27 mouse cellular contexts compared by ENCODE assay signal in the genomic region with DNA sequence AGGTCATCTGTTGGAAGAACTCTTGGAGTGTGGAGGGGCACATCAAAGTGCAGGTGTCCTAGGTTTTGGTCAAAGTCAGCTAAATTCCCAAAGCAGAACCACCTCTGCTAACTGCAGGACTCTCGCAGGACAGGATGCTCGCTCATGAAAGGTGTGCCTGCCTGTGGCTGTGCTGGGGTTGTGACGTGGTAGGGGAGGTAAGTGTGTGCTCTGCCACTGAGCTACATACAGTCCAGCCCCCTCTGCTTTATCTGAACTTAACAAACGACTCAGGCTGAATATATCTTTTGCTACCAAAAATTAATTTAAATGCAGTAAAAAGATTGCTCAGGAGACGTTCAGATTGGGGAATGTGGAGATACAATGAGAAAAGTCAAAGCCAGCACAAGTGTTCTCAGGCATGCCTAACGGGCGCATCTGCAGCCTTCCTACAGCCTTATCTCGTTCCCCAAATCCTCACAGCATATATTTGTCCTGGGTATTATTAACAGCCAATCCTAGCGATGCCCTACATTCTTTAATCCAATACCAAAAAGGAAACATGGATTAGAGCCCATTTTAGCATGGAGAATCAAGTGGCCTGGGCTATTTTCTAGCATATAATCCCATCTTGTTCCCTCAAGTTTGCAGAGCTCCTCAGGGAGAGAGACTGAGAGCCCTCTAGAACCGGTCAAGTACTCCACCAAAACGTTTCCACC. TPM values are rescaled to one million over a fixed set of nuclear protein-coding genes. Genes with fewer than 3 reads are reported as not detected.
DNase-seq lines count a peak whose midpoint lies in the region; ATAC-seq and TF ChIP-seq lines count a peak whose summit lies in the region.
"Had no signal": no experiment of that assay in that cellular context is flagged by ENCODE, and none has a peak within 500 bp of the region (broad histone marks: within the 10 kb centered on the region; RNA-seq: fewer than 3 reads in every experiment).

No protein-coding gene starts in this region.

- no peaks in the 10 kb centered on the region for H3K27me3 ChIP-seq in heart, embryonic 12.5 days (replicated peaks)
- no peaks in the 10 kb centered on the region for H3K27me3 ChIP-seq in heart, embryonic 11.5 days (ENCODE audit: control insufficient read depth, insufficient read depth, low read length)
- H3K27me3 ChIP-seq in forebrain, embryonic 12.5 days, result no peaks in the 10 kb centered on the region
- H3K27me3 ChIP-seq: embryonic facial prominence, embryonic 12.5 days; forebrain, embryonic 15.5 days; kidney, embryonic 15.5 days; lung, embryonic 15.5 days; midbrain, embryonic 12.5 days had no signal

- H3K36me3 ChIP-seq in heart, embryonic 12.5 days, result no peaks in the 10 kb centered on the region
- no peaks in the 10 kb centered on the region for H3K36me3 ChIP-seq in heart, embryonic 11.5 days (ENCODE audit: control insufficient read depth, insufficient read depth, low read length)
- no peaks in the 10 kb centered on the region for H3K36me3 ChIP-seq in forebrain, embryonic 12.5 days (replicated peaks)
- H3K36me3 ChIP-seq: embryonic facial prominence, embryonic 12.5 days; forebrain, embryonic 15.5 days; kidney, embryonic 15.5 days; lung, embryonic 15.5 days; midbrain, embryonic 12.5 days had no signal

- H3K9me3 ChIP-seq in heart, embryonic 12.5 days (replicated peaks), result no peaks in the 10 kb centered on the region
- no peaks in the 10 kb centered on the region for H3K9me3 ChIP-seq in heart, embryonic 11.5 days (replicated peaks; ENCODE audit: control insufficient read depth, low read length)
- no peaks in the 10 kb centered on the region for H3K9me3 ChIP-seq in forebrain, embryonic 12.5 days
- H3K9me3 ChIP-seq: embryonic facial prominence, embryonic 12.5 days; forebrain, embryonic 15.5 days; kidney, embryonic 15.5 days; lung, embryonic 15.5 days; midbrain, embryonic 12.5 days had no signal

- 57% methylated on average over 11 of the region's 11 CpGs for WGBS in heart, embryonic 12.5 days
- WGBS in heart, embryonic 11.5 days (ENCODE audit: insufficient replicate concordance), result 56% methylated on average over 11 of the region's 11 CpGs
- WGBS in forebrain, embryonic 12.5 days, result 79% methylated on average over 11 of the region's 11 CpGs

- peaks cover 36% of the 10 kb centered on the region for H3K4me1 ChIP-seq in heart, embryonic 12.5 days (replicated peaks)
- no peaks in the 10 kb centered on the region for H3K4me1 ChIP-seq in heart, embryonic 11.5 days (ENCODE audit: control insufficient read depth, insufficient read depth, low read length)
- H3K4me1 ChIP-seq in cortical plate, adult 2 months (ENCODE audit: control insufficient read depth, insufficient read depth, low read length), result peaks cover 19% of the 10 kb centered on the region
- peaks cover 11% of the 10 kb centered on the region for H3K4me1 ChIP-seq in forebrain, embryonic 12.5 days

- no peak overlapping the region for H3K4me2 ChIP-seq in heart, embryonic 12.5 days
- no peak overlapping the region for H3K4me2 ChIP-seq in heart, embryonic 11.5 days
- no peak overlapping the region for H3K4me2 ChIP-seq in forebrain, embryonic 12.5 days
- H3K4me2 ChIP-seq: embryonic facial prominence, embryonic 12.5 days; forebrain, embryonic 15.5 days; kidney, embryonic 15.5 days; lung, embryonic 15.5 days; midbrain, embryonic 12.5 days had no signal

- 0 out of 2 replicates have a peak overlapping the region, but pooled peaks have one; percentile 29 for H3K9ac ChIP-seq in heart, embryonic 12.5 days
- H3K9ac ChIP-seq in heart, embryonic 11.5 days (ENCODE audit: low read depth, low read length), result no peak overlapping the region
- H3K9ac ChIP-seq in forebrain, embryonic 12.5 days, result no peak overlapping the region
- H3K9ac ChIP-seq: embryonic facial prominence, embryonic 12.5 days; forebrain, embryonic 15.5 days; kidney, embryonic 15.5 days; lung, embryonic 15.5 days; midbrain, embryonic 12.5 days had no signal

- DNase-seq in layer of hippocampus, adult 2 months (ENCODE audit: low spot score in 2 of 2), result no peak
- no peak for DNase-seq in layer of hippocampus, adult 11-12 months (ENCODE audit: low spot score)
- DNase-seq in brain, adult 2 months (ENCODE audit: low read depth, low spot score), result peak; percentile 57
- DNase-seq in gastrocnemius, adult 8-10 months (ENCODE audit: low spot score in 2 of 2), result no peak
- DNase-seq: adrenal gland, postnatal 14 days; cerebellum, adult 9-10 months; cerebellum, postnatal 36 days; embryo, embryonic 11 days; gastrocnemius, postnatal 25 days; heart, adult 11 months; kidney, adult 18-20 months; kidney, postnatal 25 days; liver; thymus, postnatal 4 days had no signal

- ATAC-seq in heart, embryonic 12.5 days (ENCODE audit: insufficient number of reproducible peaks, low FRiP score), result no peak
- no peak for ATAC-seq in heart, embryonic 11.5 days (replicated peaks; ENCODE audit: insufficient number of reproducible peaks, low FRiP score, low TSS enrichment)
- no peak for ATAC-seq in forebrain, embryonic 12.5 days (ENCODE audit: low FRiP score)
- ATAC-seq: CD4-positive, CD25-positive, alpha-beta regulatory T cell, adult 4 months; forebrain, embryonic 15.5 days; hindbrain, embryonic 16.5 days had no signal

- no peak overlapping the region for H3K27ac ChIP-seq in heart, embryonic 12.5 days (ENCODE audit: poor library complexity, severe bottlenecking)
- no peak overlapping the region for H3K27ac ChIP-seq in heart, embryonic 11.5 days (ENCODE audit: low read depth, low read length)
- H3K27ac ChIP-seq in layer of hippocampus, adult 2 months, result peak overlapping the region; percentile 53; the same call in 1 of the 2 replicates
- H3K27ac ChIP-seq in cortical plate, adult 2 months (ENCODE audit: insufficient read depth, low read length), result no peak overlapping the region
- H3K27ac ChIP-seq in forebrain, embryonic 12.5 days, result no peak overlapping the region
- H3K27ac ChIP-seq: embryonic facial prominence, embryonic 12.5 days; forebrain, embryonic 15.5 days; kidney, embryonic 15.5 days; lung, embryonic 15.5 days; midbrain, embryonic 12.5 days had no signal

- 0 out of 2 replicates have a peak, but pooled peaks have one; percentile 16 for TF ChIP-seq POLR2A in cortical plate, adult 2 months (IDR thresholded peaks at IDR 0.05; ENCODE audit: extremely low read depth, insufficient read depth, low read length)

- no peak overlapping the region for H3K4me3 ChIP-seq in heart, embryonic 12.5 days
- H3K4me3 ChIP-seq in heart, embryonic 11.5 days (ENCODE audit: low read depth, low read length), result no peak overlapping the region
- H3K4me3 ChIP-seq in layer of hippocampus, adult 2 months, result no peak overlapping the region
- no peak overlapping the region for H3K4me3 ChIP-seq in cortical plate, adult 2 months (ENCODE audit: insufficient read depth, low read length)
- no peak overlapping the region for H3K4me3 ChIP-seq in forebrain, embryonic 12.5 days (replicated peaks)
- H3K4me3 ChIP-seq: embryonic facial prominence, embryonic 12.5 days; forebrain, embryonic 15.5 days; kidney, embryonic 15.5 days; lung, embryonic 15.5 days; midbrain, embryonic 12.5 days had no signal

- no peak for TF ChIP-seq CTCF in layer of hippocampus, adult 2 months (conservative IDR thresholded peaks at IDR 0.05)
- no peak for TF ChIP-seq CTCF in cortical plate, adult 2 months (IDR thresholded peaks at IDR 0.05; ENCODE audit: extremely low read depth, insufficient read depth, low read length)

RNA-seq across cellular contexts. Expression of a gene that starts 17.9 kb away (rescaled TPM):
- 30.8 and 31.1 TPM in 2 replicates for polyA plus RNA-seq in heart, embryonic 12.5 days (2016; fragmentation: Nextera tagmentation; extraction: Ambion mirVana)
- 20.6 and 26.1 TPM in 2 replicates for polyA plus RNA-seq in heart, embryonic 11.5 days (2014; fragmentation: Nextera tagmentation; extraction: Ambion mirVana)
- total RNA-seq in layer of hippocampus, adult 2 months (2021), result 100 to 1,000 TPM; 550 to 603 TPM
- 709 and 713 TPM in 2 replicates for polyA plus RNA-seq in cortical plate, adult 2 months (2012; rRNA removed)
- 68.5 and 73.5 TPM in 2 replicates for polyA plus RNA-seq in forebrain, embryonic 12.5 days (2016; fragmentation: Nextera tagmentation; extraction: Ambion mirVana)
- 1 to 10 TPM; 2.0 to 2.6 (median 2.1) TPM for total RNA-seq in gastrocnemius, adult 8-10 months (2022)

RNA-seq across cellular contexts. Expression of a gene that starts 44.9 kb away (rescaled TPM):
- polyA plus RNA-seq in heart, embryonic 12.5 days (2016; fragmentation: Nextera tagmentation; extraction: Ambion mirVana), result 0.63 and 0.98 TPM in 2 replicates
- 0.57 and 0.84 TPM in 2 replicates for polyA plus RNA-seq in heart, embryonic 11.5 days (2014; fragmentation: Nextera tagmentation; extraction: Ambion mirVana)
- 1 to 10 TPM in 1 of 2 experiments, not detected in 1; 2.0 TPM for total RNA-seq in layer of hippocampus, adult 2 months (2021)
- polyA plus RNA-seq in cortical plate, adult 2 months (2012; rRNA removed), result 0.11 and 0.35 TPM in 2 replicates
- polyA plus RNA-seq in forebrain, embryonic 12.5 days (2016; fragmentation: Nextera tagmentation; extraction: Ambion mirVana), result 0.15 and 0.45 TPM in 2 replicates
- total RNA-seq in gastrocnemius, adult 8-10 months (2022), result not detected
- total RNA-seq: adrenal gland, postnatal 14 days; gastrocnemius, postnatal 25 days; megakaryocyte, adult 5-6 weeks; monocyte, adult 5-6 weeks had no signal

RNA-seq across cellular contexts. Expression of a gene that starts 46.8 kb away (rescaled TPM):
- 62.0 and 64.4 TPM in 2 replicates for polyA plus RNA-seq in heart, embryonic 12.5 days (2016; fragmentation: Nextera tagmentation; extraction: Ambion mirVana)
- 21.5 and 24.2 TPM in 2 replicates for polyA plus RNA-seq in heart, embryonic 11.5 days (2014; fragmentation: Nextera tagmentation; extraction: Ambion mirVana)
- total RNA-seq in layer of hippocampus, adult 2 months (2021), result 10 to 100 TPM; 14.5 to 14.9 TPM
- 27.1 and 29.0 TPM in 2 replicates for polyA plus RNA-seq in cortical plate, adult 2 months (2012; rRNA removed)
- polyA plus RNA-seq in forebrain, embryonic 12.5 days (2016; fragmentation: Nextera tagmentation; extraction: Ambion mirVana), result 24.6 and 27.3 TPM in 2 replicates
- 1 to 10 TPM; 3.8 to 6.3 (median 5.4) TPM for total RNA-seq in gastrocnemius, adult 8-10 months (2022)

RNA-seq across cellular contexts. Expression of a gene that starts 53.5 kb away (rescaled TPM):
- polyA plus RNA-seq in heart, embryonic 12.5 days (2016; fragmentation: Nextera tagmentation; extraction: Ambion mirVana), result 4.2 and 5.2 TPM in 2 replicates
- 3.7 and 5.7 TPM in 2 replicates for polyA plus RNA-seq in heart, embryonic 11.5 days (2014; fragmentation: Nextera tagmentation; extraction: Ambion mirVana)
- total RNA-seq in layer of hippocampus, adult 2 months (2021), result 1 to 10 TPM; 5.9 to 6.4 TPM
- polyA plus RNA-seq in cortical plate, adult 2 months (2012; rRNA removed), result 5.4 and 6.6 TPM in 2 replicates
- 3.9 and 5.3 TPM in 2 replicates for polyA plus RNA-seq in forebrain, embryonic 12.5 days (2016; fragmentation: Nextera tagmentation; extraction: Ambion mirVana)
- total RNA-seq in gastrocnemius, adult 8-10 months (2022), result 1 to 10 TPM; 1.4 to 3.8 (median 2.3) TPM

RNA-seq across cellular contexts. Expression of a gene that starts 53.7 kb away (rescaled TPM):
- polyA plus RNA-seq in heart, embryonic 12.5 days (2016; fragmentation: Nextera tagmentation; extraction: Ambion mirVana), result 0.09 and 0.24 TPM in 2 replicates
- 0.08 and 0.27 TPM in 2 replicates for polyA plus RNA-seq in heart, embryonic 11.5 days (2014; fragmentation: Nextera tagmentation; extraction: Ambion mirVana)
- total RNA-seq in layer of hippocampus, adult 2 months (2021), result under 1 TPM; 0.69 to 0.82 TPM
- polyA plus RNA-seq in cortical plate, adult 2 months (2012; rRNA removed), result 1.8 and 2.2 TPM in 2 replicates
- polyA plus RNA-seq in forebrain, embryonic 12.5 days (2016; fragmentation: Nextera tagmentation; extraction: Ambion mirVana), result 0.46 and 0.67 TPM in 2 replicates
- total RNA-seq in gastrocnemius, adult 8-10 months (2022), result under 1 TPM in 1 of 4 experiments, not detected in 3; 0.09 TPM
- total RNA-seq: adrenal gland, postnatal 14 days; gastrocnemius, postnatal 25 days; megakaryocyte, adult 5-6 weeks; monocyte, adult 5-6 weeks had no signal
